Mouse (Mus musculus): ENCODE measurements around the gene Nckap5.

DNA sequence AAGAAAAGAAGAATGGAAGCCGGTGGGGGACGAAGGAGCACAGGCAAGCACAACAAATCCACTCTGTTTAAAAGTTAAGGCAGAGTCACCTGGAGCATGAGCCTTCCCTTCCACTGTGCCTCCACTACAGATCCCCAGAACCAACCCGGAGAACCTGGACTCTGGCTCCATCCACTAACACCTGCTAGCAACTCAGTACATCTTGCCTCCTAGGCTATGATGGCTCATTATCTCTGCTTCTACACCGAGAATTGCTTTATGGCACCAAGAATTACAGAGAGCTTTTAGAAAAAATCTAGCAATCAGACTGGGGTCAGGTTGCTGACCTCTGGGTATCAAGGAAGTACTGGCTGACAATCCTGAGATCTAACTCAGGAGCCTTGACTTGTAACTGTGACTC lies 153.3 kb downstream of the Nckap5 start:
- TF ChIP-seq CTCF (conservative IDR thresholded peaks at IDR 0.05; ENCODE audit: insufficient read depth, insufficient read length, low read depth, low read length) (no peak), POLR2A (IDR thresholded peaks at IDR 0.05; ENCODE audit: low read depth, low read length) (no peak)
